ENCODE assay signal across 26 mouse cellular contexts in the genomic region with DNA sequence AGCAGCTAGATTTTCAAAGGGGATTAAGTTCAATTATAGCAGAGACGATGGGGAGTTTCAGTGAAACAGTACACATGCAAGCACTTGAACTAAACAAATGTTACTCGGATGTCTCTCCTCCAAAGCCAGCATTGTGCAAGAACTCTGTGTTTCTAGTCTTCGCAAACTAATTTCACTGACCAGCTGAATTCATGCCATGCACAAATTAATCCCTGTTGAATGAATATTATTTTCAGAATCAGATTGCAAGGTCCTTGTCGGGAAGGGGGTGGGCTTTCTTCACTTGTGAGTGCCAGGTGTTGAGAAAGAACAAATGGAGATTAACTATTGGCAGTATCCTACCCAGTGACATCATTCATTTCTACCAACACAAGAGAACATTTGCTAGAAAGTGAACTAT.
A peak's percentile ranks its signal among the peaks of the same experiment; 100 is the strongest.
DNase-seq lines count a peak whose midpoint lies in the region; ATAC-seq lines count a peak whose summit lies in the region.
"Had no signal": no experiment of that assay in that cellular context is flagged by ENCODE, and none has a peak within 500 bp of the region (broad histone marks: within the 10 kb centered on the region; RNA-seq: fewer than 3 reads in every experiment).

No protein-coding gene starts in this region.

- no peak overlapping the region for H3K4me2 ChIP-seq in embryonic facial prominence, embryonic 14.5 days (ENCODE audit: low read depth, low read length)
- H3K4me2 ChIP-seq: intestine, embryonic 15.5 days; liver, embryonic 11.5 days; midbrain, embryonic 13.5 days had no signal

- no peak overlapping the region for H3K9ac ChIP-seq in embryonic facial prominence, embryonic 14.5 days (ENCODE audit: low read depth, low read length)
- H3K9ac ChIP-seq: intestine, embryonic 15.5 days; liver, postnatal 0 days; midbrain, embryonic 13.5 days had no signal

- 50% methylated on average over 4 of the region's 4 CpGs for WGBS in embryonic facial prominence, embryonic 14.5 days

- no peaks in the 10 kb centered on the region for H3K9me3 ChIP-seq in embryonic facial prominence, embryonic 14.5 days (ENCODE audit: control insufficient read depth, low read length)
- H3K9me3 ChIP-seq: forebrain, embryonic 10.5 days; hindbrain, embryonic 10.5 days; intestine, embryonic 15.5 days; megakaryocyte, embryonic 14.5 days; midbrain, embryonic 13.5 days had no signal

- 0 out of 2 replicates have a peak, but pooled peaks cover 4% of the 10 kb centered on the region for H3K4me1 ChIP-seq in embryonic facial prominence, embryonic 14.5 days (ENCODE audit: control insufficient read depth, insufficient read depth, low read length)
- H3K4me1 ChIP-seq: forebrain, embryonic 10.5 days; hindbrain, embryonic 10.5 days; intestine, embryonic 15.5 days; megakaryocyte, embryonic 14.5 days; midbrain, embryonic 13.5 days had no signal

- no peaks in the 10 kb centered on the region for H3K36me3 ChIP-seq in embryonic facial prominence, embryonic 14.5 days (ENCODE audit: control insufficient read depth, insufficient read depth, low read length)
- H3K36me3 ChIP-seq: forebrain, embryonic 10.5 days; G1E; hindbrain, embryonic 10.5 days; intestine, embryonic 15.5 days; midbrain, embryonic 13.5 days had no signal

- intact Hi-C loops in heart, postnatal 14 days (cut with DNase I), result no loop called here

- no peaks in the 10 kb centered on the region for H3K27me3 ChIP-seq in embryonic facial prominence, embryonic 14.5 days (replicated peaks; ENCODE audit: control insufficient read depth, insufficient read depth, low read length)
- H3K27me3 ChIP-seq: CH12.LX; intestine, embryonic 15.5 days; megakaryocyte, embryonic 14.5 days; midbrain, embryonic 13.5 days had no signal

- DNase-seq in heart, adult 11 months, result peak; percentile 84
- no peak for DNase-seq in heart, postnatal 14 days
- peak; percentile 48 for DNase-seq in Muller cell, postnatal 12 days (ENCODE audit: inconsistent ontology term)
- DNase-seq in embryonic facial prominence, embryonic 14.5 days (ENCODE audit: low spot score), result peak; percentile 76
- DNase-seq in lung, postnatal 14 days, result peak; percentile 10
- no peak for DNase-seq in frontal cortex, postnatal 25 days (ENCODE audit: low spot score in 2 of 2)
- no peak for DNase-seq in right cerebral cortex, postnatal 36 days (ENCODE audit: low spot score in 2 of 2)
- DNase-seq: adrenal gland, adult 2 months; B cell, adult 2 months; cerebellum, adult 18-20 months; cerebellum, postnatal 25 days; gastrocnemius, postnatal 10 days; kidney, adult 9 months; kidney, postnatal 14 days; liver, postnatal 0 days; right cerebral cortex, postnatal 14 days; thymus, postnatal 25 days had no signal

- H3K4me3 ChIP-seq in embryonic facial prominence, embryonic 14.5 days (ENCODE audit: low read depth, low read length), result no peak overlapping the region
- H3K4me3 ChIP-seq: forebrain, embryonic 10.5 days; hindbrain, embryonic 10.5 days; intestine, embryonic 15.5 days; megakaryocyte, embryonic 14.5 days; midbrain, embryonic 13.5 days had no signal

- ATAC-seq in embryonic facial prominence, embryonic 14.5 days (ENCODE audit: low read depth), result peak; percentile 85; the same call in 1 of the 2 replicates
- ATAC-seq: hindbrain, embryonic 16.5 days; intestine, embryonic 15.5 days; liver, postnatal 0 days; midbrain, embryonic 13.5 days had no signal

- H3K27ac ChIP-seq in embryonic facial prominence, embryonic 14.5 days (replicated peaks; ENCODE audit: low read depth, low read length), result no peak overlapping the region
- H3K27ac ChIP-seq: forebrain, embryonic 10.5 days; hindbrain, embryonic 10.5 days; intestine, embryonic 15.5 days; midbrain, embryonic 13.5 days had no signal

Comparison
In these comparisons a context has a peak if more than half of its experiments do, and no peak if none do; other contexts are left out.
1. DNase-seq: peak in heart, adult 11 months (single experiment), Muller cell, postnatal 12 days (single experiment), embryonic facial prominence, embryonic 14.5 days (single experiment) and lung, postnatal 14 days (single experiment); none in heart, postnatal 14 days (0 of 2), frontal cortex, postnatal 25 days (0 of 2) and right cerebral cortex, postnatal 36 days (0 of 2).